Mouse (Mus musculus): Measurements from ENCODE around the gene Traf3ip2.

Gene Traf3ip2

DNA sequence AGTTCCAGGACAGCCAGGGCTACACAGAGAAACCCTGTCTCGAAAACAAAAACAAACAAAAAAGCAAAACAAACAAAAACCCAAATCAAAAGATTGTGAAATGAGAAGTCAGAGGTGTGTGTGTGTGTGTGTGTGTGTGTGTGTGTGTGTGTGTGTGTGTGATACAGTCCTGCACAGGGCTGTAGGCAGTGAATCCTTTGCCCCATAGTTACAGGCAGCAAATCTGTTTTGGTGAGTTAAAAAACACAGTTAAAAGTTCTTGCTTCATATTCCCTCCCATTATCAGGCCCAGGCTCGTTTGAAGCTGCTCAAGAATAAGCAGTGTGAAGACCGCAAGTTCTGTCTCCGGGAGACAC is at the start of gene Traf3ip2:
Gene Traf3ip2, plus strand, starts transcription at position 302 of the 356 bp plus-strand sequence.
- no peak for DNase-seq (ENCODE audit: low read depth, low spot score)

DNA sequence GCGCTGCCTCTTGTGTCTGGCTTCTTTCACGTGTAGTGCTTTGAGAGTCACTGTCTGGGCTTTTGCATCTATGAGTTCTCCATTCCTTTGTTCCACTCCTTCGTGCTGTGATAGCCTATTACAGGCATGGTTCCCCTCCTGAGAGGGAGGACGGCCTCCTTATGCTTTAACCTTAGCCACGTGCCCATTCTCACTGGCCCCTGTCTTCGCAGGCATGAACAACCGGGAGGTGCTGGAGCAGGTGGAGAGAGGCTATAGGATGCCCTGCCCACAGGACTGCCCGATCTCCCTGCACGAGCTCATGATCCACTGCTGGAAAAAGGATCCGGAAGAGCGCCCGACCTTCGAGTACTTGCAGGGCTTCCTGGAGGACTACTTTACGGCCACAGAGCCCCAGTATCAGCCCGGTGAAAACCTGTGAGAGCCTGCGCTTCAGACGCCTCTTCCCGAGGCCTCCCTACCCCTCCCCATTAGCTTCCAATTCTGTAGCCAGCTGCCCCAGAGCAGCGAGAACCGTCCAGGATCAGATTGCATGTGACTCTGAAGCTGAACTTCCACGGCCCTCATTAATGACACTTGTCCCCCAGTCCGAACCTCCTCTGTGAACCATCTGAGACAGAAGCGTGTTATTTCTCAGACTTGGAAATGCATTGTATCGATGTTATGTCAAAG is 49.0 kb upstream of the Traf3ip2 start:
- DNase-seq (ENCODE audit: low read depth, low spot score): no peak

DNA sequence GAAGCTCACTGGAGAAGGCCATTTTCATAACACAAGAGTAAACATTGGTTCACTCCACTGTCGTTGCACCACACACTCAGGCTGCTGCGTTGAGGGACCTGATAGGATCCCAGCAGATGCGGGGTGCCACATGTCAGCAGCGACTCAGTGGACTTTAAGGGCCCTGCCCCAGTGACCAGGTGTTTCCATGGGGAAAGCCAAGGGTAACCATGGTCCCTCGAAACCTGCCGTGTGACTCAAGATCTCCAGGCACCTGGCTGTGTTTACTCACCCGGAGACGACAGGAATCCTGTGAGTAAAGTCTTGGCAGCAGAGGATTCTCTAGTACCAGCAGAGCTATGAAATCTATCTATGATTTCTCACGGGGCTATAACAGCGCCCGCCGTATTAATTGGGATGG is 45.8 kb upstream of the Traf3ip2 start:
- no peak for DNase-seq (ENCODE audit: low read depth, low spot score)

DNA sequence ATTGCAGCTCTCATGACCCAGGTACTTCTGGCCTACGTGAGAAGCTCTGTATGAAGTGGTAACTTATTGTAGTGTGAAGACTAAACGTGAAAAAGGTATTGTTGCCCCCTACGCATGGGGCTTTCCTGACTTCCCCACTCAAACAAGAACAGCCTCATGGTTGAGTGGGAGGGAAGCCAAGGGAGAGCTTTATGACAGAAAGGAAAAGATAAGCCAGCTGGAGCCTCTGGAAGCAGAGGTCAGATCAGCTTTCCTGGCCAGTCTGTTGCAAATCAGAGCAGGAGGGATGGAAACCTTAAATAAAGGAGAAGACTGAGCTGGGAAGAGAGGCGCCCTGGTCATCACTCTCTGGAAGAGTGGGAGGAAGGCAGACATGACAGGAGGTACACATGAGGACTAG is 43.7 kb upstream of the Traf3ip2 start:
- DNase-seq (ENCODE audit: low read depth, low spot score): no peak

DNA sequence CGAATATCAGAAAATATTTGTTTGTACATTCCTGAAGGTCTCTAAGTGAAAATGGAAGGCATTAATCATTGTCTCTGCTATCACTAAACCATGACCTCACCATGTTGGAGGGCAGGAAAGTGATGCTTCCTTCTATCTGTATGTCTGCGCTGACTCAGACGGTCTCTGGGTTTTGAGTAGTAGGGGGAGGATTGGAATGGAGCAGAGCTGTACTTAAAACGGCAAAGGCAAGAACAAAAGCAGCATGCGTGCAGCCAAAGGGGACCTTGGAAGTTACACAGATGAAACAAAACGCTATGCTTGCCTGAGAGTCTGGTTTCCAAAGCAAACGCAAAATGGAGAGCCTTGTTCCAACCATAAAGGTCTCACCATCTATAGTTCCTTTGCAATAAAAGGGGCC is 41.7 kb upstream of the Traf3ip2 start:
- no peak for DNase-seq (ENCODE audit: low read depth, low spot score)

DNA sequence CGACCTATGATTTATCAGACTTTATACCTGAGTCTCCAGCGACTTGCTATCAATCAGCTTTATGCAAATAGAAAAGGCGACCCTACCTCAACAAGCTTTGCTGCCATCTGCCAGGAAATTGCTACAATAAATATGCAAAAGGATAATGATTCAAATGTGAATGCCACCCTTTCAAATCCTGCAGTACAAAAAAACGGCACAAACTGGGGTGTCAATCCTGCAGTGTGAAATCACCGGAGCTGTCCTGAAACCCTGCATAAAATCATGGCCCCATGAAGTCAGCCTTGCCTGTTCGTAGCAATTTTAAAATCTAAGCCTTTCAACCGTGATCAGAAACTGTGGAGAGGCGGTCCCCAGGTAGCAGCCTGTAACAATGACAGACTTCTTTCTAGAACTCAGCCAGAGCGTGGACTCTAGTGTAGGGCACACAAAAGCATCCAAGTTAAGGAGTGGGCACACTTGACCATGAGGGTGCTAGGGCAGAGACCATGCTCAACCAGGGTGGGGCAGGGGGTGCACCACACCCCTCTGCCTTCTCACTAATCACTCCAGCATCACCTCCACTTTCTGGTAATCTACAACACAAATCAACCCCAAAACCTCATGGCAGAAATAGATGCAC is 40.6 kb upstream of the Traf3ip2 start:
- DNase-seq (ENCODE audit: low read depth, low spot score): no peak

DNA sequence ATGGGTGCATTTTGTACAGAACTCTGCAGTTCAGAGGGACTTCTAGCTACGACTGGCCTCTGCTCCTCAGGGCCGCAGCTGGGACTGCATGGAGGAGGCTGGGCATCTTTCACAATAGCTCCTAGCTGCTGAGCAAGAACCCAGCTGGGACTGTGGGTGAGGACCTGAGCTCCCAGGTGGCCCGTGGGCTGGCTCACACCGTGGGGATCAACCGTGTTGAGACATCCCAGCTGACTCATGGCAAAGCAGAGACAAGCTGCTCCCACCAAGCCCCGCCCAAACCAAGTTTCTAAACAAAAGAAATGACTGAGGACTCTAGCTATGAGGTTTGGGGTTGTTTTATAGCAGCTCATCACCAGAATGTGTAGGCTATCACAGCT is 40.1 kb upstream of the Traf3ip2 start:
- peak; percentile 39 for DNase-seq (ENCODE audit: low read depth, low spot score)

DNA sequence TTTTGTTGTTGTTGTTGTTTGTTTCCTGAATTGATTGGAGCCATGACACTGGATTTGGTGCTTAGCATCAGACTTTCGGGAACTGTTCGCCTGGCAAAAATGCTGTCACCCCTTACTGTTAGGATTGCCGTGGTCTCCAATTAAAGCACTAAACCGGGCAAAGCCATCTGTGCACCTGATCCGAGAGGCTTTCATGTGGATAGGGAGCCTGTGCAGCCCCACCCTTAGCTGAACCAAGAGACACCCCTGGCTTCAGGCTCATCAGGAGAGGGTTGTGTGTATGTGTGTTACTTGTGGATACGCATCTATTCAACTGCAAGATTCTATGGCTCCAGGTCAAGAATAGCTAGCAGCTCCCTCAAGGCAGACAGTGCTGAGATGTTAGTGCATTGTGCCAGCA is 36.3 kb upstream of the Traf3ip2 start:
- no peak for DNase-seq (ENCODE audit: low read depth, low spot score)

DNA sequence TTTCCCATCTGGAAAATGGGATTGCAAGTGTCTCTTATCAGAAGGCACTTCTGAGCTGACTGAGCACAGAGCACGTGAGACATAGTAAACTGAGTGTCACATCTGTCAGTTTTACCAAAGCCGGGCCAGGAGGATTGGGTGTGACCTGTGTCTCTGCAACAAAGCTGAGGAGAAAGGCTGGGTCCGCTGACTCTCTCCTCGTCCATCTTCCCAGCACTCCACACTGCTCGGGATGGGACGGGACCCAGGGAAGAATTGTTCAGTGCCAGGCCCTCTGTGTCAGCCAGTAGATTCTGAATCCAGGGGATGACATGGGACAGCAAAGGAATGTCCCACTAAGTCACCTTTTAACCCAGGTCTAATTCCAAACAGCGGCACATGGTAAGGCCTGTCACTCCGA is 32.3 kb upstream of the Traf3ip2 start:
- DNase-seq (ENCODE audit: low read depth, low spot score): no peak

DNA sequence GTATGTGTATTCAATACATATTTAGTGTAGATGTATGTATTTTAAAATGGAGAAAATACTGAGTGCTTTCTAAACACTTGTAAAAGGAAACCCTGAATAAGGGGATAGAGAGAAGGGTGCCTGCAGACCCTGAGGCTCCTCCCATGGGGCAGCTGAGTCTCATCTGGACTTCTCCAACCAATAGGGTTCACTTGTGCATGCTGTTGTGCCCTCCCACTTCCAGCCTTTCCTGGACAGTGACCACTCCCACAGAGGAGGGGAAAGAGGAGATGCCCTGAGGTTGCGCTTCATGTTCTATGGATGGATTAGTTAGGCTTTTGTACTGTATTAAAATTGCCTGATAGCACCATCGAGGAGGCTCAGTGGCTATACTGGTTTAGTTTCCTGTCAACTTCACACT is 30.3 kb upstream of the Traf3ip2 start:
- DNase-seq (ENCODE audit: low read depth, low spot score): peak; percentile 44

DNA sequence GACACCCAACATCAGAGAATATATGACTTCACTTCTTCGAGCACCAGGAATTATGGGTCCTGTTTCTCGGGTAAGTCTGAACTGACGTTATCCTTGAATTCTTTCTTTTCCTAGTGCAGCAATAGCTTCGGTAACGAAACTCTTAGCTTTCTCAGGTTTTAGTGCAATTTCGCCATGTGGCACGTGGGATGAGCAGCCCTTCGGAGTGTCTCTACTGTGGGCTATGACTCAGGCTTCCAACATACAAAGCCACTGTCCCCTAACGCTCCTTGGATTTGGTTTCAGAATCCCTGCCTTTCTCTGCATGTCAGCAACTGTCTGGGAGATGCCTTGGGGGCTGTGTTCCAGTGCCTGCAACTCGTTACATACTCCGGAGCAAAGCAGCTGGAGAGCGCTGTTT is 29.0 kb upstream of the Traf3ip2 start:
- DNase-seq (ENCODE audit: low read depth, low spot score): no peak

DNA sequence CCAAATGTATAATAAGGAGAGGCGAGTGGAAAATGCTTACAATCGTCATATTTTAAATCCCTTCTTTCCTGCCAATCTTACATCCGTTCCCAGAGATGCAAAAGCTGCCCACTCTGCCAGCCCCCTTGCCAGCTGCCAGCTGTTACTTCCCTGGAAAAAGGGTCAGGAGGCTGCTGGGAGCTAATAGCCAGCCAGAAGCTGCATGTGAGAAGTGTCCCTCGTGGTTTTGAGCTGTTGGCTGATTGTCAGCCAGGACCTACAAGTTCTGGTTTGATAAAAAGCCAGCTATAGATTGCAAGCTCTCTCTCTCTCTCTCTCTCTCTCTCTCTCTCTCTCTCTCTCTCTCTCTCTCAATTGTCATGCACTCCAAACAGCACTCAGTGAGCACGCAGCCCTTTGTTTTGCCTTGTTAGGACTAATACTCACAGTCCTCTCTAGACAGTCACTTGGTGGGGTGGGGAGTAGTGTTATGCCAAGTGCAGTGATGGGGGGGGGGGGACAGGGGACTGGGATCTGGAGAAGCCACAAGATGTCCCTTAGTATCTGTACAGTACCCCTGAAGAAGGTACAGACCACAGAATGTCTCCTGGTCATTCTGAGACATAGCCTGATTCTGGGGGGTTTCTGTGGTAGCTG is 25.3 kb upstream of the Traf3ip2 start:
- no peak for DNase-seq (ENCODE audit: low read depth, low spot score)

DNA sequence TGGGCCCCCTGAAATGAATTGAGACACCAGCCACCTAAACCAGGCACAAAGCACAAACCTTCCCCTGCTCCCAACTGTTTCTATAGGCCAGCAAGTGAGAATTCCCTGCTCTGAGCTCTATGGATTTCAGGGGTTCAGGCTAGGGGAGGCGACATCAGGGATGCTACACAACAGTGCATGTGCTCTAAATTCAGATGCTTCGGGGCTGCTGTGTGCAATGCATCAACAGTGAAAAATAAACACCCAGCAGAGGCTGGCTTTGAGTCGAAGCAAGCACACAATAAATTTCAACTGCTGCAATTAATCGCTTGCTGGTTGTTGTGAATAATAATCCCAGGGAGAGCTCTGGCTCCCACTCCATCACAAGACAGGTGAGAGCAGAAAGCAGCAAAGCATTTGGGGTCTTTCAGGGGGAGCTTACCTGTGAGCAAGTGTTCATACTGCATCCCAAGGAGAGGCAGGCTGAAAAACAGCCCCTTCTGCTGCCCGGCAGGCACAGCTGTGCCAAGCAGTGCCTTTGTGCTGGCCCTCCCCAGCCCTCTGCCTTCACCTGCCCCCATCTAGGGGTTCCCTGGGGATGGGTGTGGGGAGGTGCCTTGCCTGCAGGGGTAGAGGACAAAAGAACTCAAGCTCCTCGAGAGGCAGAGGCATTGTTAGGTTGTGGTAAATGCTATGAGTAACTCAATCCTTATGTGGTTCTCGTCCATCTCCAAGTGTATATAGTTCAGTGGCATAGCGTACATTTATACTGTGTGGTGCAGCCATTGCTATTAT is 24.6 kb upstream of the Traf3ip2 start:
- DNase-seq (ENCODE audit: low read depth, low spot score): no peak

DNA sequence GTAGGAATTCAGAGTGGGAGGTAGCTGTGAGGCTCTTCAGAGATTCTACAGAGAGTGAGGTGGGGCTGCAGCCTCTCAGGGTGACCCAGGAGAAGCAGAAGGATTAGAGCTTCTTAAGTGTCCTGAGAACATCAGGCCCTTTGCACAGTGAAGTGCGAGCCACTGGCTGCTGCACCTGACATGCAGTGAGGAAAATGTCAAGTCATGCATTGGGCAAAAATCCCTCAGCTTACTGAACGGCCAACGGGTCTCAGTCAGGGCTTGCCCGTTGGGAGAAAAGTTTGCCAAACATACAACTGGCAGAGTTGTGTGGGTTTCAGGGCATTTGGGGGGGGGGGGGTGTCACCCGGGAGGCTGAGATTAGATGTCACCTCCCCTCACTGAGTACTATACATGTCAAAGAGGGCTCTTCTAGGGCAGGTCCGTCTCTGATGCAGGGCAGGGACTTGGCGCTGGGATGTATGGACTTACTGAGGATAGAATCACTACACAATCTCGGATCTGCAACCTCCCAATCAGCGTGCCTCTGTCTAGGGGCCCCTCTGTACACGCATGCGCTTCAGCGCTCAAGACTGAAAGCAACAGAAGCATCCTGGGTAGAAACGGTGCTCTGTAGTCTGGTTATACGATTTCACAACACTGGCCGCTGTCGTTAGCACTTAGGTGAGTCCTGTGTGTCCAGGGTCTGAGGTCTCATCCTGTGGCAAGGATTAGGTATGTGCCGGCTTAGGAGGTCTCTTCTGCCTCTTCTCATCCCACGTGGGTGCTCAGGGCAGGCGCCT is 22.8 kb upstream of the Traf3ip2 start:
- peak; percentile 42 for DNase-seq (ENCODE audit: low read depth, low spot score)

DNA sequence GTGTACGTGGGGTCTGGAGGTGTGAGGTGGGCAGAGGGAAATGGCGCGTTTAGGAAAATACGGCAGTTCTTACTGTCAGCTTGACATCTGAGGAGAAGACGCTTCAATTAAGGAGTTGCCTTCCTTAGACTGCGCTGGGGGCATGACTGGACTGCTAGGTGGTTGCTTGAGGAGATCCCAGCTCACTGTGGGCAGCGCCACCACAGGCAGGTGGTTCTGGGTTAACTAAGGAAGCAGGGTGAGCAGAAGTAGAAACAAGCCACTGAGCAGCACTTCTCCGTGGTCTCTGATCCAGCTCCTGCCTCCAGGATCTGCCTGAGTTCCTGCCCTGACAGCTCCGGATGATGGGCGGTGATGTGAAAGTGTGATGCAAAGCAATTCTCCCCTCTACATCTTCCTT is 22.1 kb upstream of the Traf3ip2 start:
- DNase-seq (ENCODE audit: low read depth, low spot score): no peak

DNA sequence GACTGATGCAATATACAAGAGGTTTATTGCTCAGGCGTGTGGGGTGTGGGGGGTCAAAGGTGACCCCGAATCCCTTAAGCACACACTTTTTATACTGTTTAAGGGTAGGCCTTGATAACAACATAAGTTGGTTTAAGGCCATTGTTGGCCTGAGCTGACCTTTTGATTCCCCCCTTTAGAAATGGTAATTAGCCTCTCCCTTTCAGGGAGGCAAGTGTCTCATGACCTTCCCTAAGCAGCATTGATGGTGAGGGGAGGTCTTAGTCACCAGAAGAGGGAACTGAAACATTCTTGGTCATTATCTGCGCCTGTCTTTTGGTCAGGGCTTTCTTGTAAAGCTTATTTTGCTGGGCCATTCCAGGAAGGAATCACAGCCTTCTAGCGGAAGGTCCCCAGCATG is 20.2 kb upstream of the Traf3ip2 start:
- DNase-seq (ENCODE audit: low read depth, low spot score): peak; percentile 83

DNA sequence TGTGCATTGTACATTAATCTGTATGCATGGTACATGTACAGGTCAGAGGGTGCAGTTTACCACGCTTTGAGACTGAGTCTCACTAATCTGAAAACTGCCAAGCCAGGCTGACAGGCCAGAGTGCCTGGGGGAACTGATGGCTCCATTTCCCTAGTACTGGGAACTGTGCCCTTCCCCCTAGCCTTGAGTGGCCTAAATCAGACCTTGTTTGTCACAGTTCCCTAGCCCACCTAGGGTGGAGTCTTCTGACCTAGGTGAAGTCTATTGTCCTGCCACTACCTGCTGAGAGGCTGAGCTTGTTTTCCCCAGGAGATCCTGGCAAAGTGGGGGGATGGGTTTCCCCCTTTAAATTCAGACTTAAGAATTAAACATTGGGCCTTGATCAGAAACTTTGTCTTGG is 18.0 kb upstream of the Traf3ip2 start:
- peak; percentile 91 for DNase-seq (ENCODE audit: low read depth, low spot score)

DNA sequence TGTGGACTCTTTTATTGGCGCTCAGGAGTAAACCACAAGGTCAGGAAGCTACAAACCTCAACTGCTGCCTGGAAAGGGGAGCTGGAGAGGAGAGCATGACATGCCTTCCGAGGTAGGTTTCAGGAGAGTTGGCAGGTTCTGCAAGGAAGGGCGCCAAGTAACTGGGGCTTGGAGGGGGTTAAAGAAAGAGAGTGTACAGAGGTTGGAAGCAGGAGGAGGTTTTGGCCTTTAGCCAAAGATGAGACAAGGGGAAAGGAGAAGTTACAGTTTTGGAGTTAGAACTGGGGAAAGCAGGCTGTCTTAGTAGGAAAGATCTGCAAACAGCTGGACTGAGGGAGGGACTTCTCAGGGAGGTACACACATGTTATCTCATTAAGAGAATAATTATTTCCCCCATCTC is 16.9 kb upstream of the Traf3ip2 start:
- DNase-seq (ENCODE audit: low read depth, low spot score): no peak

DNA sequence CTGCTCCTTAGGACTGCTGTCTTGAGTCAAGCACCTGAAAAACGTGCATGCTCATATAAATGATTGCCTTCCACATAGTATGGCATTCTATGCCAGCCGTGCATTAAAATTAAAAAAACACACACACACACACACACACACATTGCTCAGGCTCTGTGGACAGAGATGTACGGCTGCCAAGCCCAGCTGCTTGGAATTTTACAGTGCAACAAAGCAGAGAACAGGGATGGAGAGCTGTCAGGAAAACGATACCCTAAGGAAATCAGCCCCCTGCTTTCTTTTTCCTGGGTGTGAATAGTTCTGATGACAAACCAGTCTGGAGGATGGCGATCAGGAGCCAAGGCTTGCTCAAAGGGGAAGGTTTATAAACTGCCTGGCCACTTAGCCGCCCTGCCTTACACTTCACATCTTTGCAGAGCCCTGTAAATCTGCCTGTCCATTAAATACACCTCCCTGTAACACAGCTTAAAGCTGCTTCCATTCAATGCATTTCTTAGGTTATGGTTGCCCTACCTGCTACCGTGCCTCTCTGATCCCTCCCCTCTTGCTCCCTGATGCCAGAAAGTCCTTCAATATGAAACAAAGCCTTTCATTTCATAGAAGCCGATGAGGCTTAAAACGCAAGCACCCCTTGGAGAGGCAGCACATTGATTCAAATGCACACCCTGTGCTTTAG is 15.5 kb upstream of the Traf3ip2 start:
- no peak for DNase-seq (ENCODE audit: low read depth, low spot score)

DNA sequence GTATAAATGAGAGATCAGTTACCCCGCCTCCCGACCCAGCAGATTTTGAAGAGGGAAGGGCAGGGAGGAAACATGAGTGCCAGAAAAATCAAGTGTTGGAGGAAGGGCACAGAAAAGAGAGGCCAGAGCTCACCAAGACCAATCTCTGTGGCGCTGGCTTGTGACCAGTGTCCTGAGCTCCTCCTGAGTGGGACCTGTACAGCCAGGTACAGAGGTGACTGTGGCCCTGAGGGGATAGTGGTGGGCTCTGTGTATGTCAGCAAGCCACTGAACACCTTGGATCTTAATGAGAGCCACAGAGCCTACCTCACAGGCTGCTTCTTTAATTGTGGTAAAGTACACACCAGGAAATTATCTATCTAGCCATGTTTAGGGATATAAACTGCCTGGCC is 14.9 kb upstream of the Traf3ip2 start:
- DNase-seq (ENCODE audit: low read depth, low spot score): no peak

DNA sequence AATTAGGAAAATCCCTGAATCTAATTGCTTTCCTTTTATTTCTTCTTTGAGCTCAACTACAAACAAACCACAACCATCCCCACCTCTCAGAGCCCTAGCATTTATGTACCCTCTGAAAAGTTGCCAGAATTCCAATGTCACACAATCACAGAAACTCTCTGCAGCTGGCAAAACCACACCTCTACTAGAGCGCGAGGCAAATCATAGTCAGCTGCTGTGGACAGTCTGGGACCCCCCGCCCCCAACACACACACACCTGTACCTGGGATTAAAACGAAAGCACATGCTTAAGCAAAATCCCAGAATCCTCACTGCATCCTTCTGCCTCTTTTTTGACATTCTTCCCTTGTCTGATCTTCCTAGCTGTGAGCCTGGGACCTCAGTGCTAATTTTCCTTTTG is 13.1 kb upstream of the Traf3ip2 start:
- no peak for DNase-seq (ENCODE audit: low read depth, low spot score)

All from ES-CJ7 (cell line).